Mouse (Mus musculus) forelimb bud, embryonic 11.5 days (tissue): ENCODE measurements at regions not wholly inside any gene's neighbourhood (a gene's known extent, or its start where the extent isn't known, plus 50 kb on each side); places are given as distances from the start of the nearest gene placed in this dataset.

Experiments
- DNase-seq: peaks from one replicate; pipeline ENCODE4 v3.0.0-alpha.2; 2012; ENCODE audit warnings: low read depth, low spot score

- no peak for DNase-seq
Observed at GRCm38 (mm10) chr4:87386835-87387234, 156.6 kb upstream of the Slc24a2 start.

GRCm38 (mm10) chr4:87386271-87386670, 156.0 kb upstream of the Slc24a2 start:
- DNase-seq = no peak

- DNase-seq = no peak
Observed at GRCm38 (mm10) chr4:87385221-87385739, 155.0 kb upstream of the Slc24a2 start.

GRCm38 (mm10) chr4:87384469-87385044, 154.3 kb upstream of the Slc24a2 start:
- DNase-seq = no peak

- no peak for DNase-seq
Observed at GRCm38 (mm10) chr4:87380716-87381115, 150.4 kb upstream of the Slc24a2 start.

GRCm38 (mm10) chr4:87379516-87380173, 149.4 kb upstream of the Slc24a2 start:
- DNase-seq = no peak

- DNase-seq = no peak
Observed at GRCm38 (mm10) chr4:87371960-87372359, 141.7 kb upstream of the Slc24a2 start.

- DNase-seq = peak; percentile 64
Observed at GRCm38 (mm10) chr4:87369626-87370234, 139.5 kb upstream of the Slc24a2 start.

GRCm38 (mm10) chr4:87368413-87369160, 138.3 kb upstream of the Slc24a2 start:
- DNase-seq = peak; percentile 70

- peak; percentile 91 for DNase-seq
Observed at GRCm38 (mm10) chr4:87367732-87368412, 137.6 kb upstream of the Slc24a2 start.

GRCm38 (mm10) chr4:87362201-87362600, 131.9 kb upstream of the Slc24a2 start:
- DNase-seq = no peak

- DNase-seq = no peak
Observed at GRCm38 (mm10) chr4:87359483-87359882, 129.2 kb upstream of the Slc24a2 start.

- DNase-seq = no peak
Observed at GRCm38 (mm10) chr4:87359004-87359403, 128.7 kb upstream of the Slc24a2 start.

- no peak for DNase-seq
Observed at GRCm38 (mm10) chr4:87332968-87333367, 102.7 kb upstream of the Slc24a2 start.

GRCm38 (mm10) chr4:87329136-87329535, 98.9 kb upstream of the Slc24a2 start:
- DNase-seq = no peak

- DNase-seq = no peak
Observed at GRCm38 (mm10) chr4:87321726-87322349, 91.6 kb upstream of the Slc24a2 start.

GRCm38 (mm10) chr4:87298129-87298528, 67.9 kb upstream of the Slc24a2 start:
- no peak for DNase-seq

- DNase-seq = no peak
Observed at GRCm38 (mm10) chr4:87294538-87294937, 64.3 kb upstream of the Slc24a2 start.
